ENCODE assay signal across 13 mouse cellular contexts in genomic region chr8:88618612-88619011, GRCm38 (mm10).
"Had no signal": no experiment of that assay in that cellular context is flagged by ENCODE, and none has a peak within 500 bp of the region (broad histone marks: within the 10 kb centered on the region; RNA-seq: fewer than 3 reads in every experiment).

No protein-coding gene starts in this region.

- ATAC-seq: midbrain, embryonic 16.5 days had no signal

- H3K4me3 ChIP-seq: left cerebral cortex, adult 2 months; limb, embryonic 10.5 days; liver, embryonic 15.5 days; midbrain, embryonic 12.5 days; neural tube, embryonic 15.5 days had no signal

- DNase-seq: kidney, adult 18-20 months; lung, adult 2 months; lung, postnatal 36 days; right cerebral cortex, postnatal 4 days; spleen, adult 18-20 months; thymus, adult 2 months; thymus, postnatal 25 days had no signal

- H3K36me3 ChIP-seq: limb, embryonic 10.5 days; liver, embryonic 15.5 days; midbrain, embryonic 12.5 days; neural tube, embryonic 15.5 days had no signal

- H3K4me1 ChIP-seq: liver, embryonic 15.5 days; midbrain, embryonic 12.5 days had no signal

- H3K9me3 ChIP-seq: limb, embryonic 10.5 days; liver, embryonic 15.5 days; midbrain, embryonic 12.5 days; neural tube, embryonic 15.5 days had no signal

- H3K27ac ChIP-seq: left cerebral cortex, adult 2 months; limb, embryonic 10.5 days; liver, embryonic 15.5 days; midbrain, embryonic 12.5 days; neural tube, embryonic 15.5 days had no signal
